15 mouse cellular contexts compared by ENCODE assay signal in the genomic region with DNA sequence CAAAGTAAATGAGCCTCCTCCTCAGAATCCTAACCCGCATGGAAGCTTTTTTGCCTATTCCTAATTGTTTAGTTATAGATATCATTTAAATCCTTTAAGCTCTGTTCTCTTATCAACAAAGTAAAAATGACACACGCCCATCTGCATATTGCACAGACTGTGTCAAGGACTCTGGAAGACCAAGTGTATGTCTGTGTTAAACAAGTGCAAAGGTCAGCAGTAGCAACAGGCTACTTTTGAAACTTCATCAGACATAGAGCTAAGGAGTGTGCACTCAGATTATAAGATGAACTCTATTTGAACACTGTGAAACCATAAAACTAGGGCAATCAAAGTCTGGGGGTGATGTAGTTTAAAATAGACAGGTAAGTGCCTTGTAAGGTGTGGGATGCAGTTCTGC.
"Had no signal": no experiment of that assay in that cellular context is flagged by ENCODE, and none has a peak within 500 bp of the region (broad histone marks: within the 10 kb centered on the region; RNA-seq: fewer than 3 reads in every experiment).

No protein-coding gene starts in this region.

- H3K4me1 ChIP-seq: hindbrain, embryonic 13.5 days; liver, embryonic 13.5 days; neural tube, embryonic 12.5 days; neural tube, embryonic 15.5 days; stomach, embryonic 15.5 days had no signal

- H3K9me3 ChIP-seq: hindbrain, embryonic 13.5 days; liver, embryonic 13.5 days; neural tube, embryonic 12.5 days; neural tube, embryonic 15.5 days; stomach, embryonic 15.5 days had no signal

- DNase-seq: kidney, adult 2 months; liver, embryonic 13.5 days; lung, adult 2 months; lung, postnatal 14 days; midbrain, embryonic 14.5 days; right cerebral cortex, postnatal 4 days; thymus, adult 18-20 months; thymus, postnatal 36 days had no signal

- H3K27me3 ChIP-seq: hindbrain, embryonic 13.5 days; liver, embryonic 13.5 days; neural tube, embryonic 12.5 days; neural tube, embryonic 15.5 days; stomach, embryonic 15.5 days had no signal

- H3K4me2 ChIP-seq: hindbrain, embryonic 13.5 days; liver, embryonic 13.5 days; midbrain, embryonic 11.5 days; neural tube, embryonic 12.5 days; neural tube, embryonic 15.5 days; stomach, embryonic 15.5 days had no signal

- ATAC-seq: hindbrain, embryonic 16.5 days had no signal

- H3K4me3 ChIP-seq: hindbrain, embryonic 13.5 days; liver, embryonic 13.5 days; neural tube, embryonic 12.5 days; neural tube, embryonic 15.5 days; stomach, embryonic 15.5 days had no signal

- H3K36me3 ChIP-seq: hindbrain, embryonic 13.5 days; liver, embryonic 13.5 days; neural tube, embryonic 12.5 days; neural tube, embryonic 15.5 days; stomach, embryonic 15.5 days had no signal

- H3K27ac ChIP-seq: hindbrain, embryonic 13.5 days; kidney, postnatal 0 days; liver, embryonic 13.5 days; neural tube, embryonic 12.5 days; neural tube, embryonic 15.5 days; stomach, embryonic 15.5 days had no signal

- H3K9ac ChIP-seq: hindbrain, embryonic 13.5 days; liver, embryonic 13.5 days; neural tube, embryonic 12.5 days; neural tube, embryonic 15.5 days; stomach, embryonic 15.5 days had no signal
